Mouse (Mus musculus): ENCODE results near the gene Exosc8. TPM values are rescaled to one million over a fixed set of nuclear protein-coding genes. Genes with fewer than 3 reads are reported as not detected.

Gene Exosc8
- polyA plus RNA-seq, 1 experiment from 2014 or later, result 76.0 TPM

GRCm38 (mm10) chr3:54687245-54687644 lies 47.9 kb downstream of the Exosc8 start:
- no peak for DNase-seq (ENCODE audit: low read depth, low spot score)
- H3K27me3 ChIP-seq, result no peaks in the 10 kb centered on the region
- ChIA-PET CTCF (interaction anchor here (1.3 to 1.8 kb wide), 3 partner anchors 8 to 332 kb away, joined by 3 to 9 read pairs (median 4); partner anchors contain the start of gene Postn), POLR2A (interaction anchor here (1.1 kb wide), 1 partner anchor 14 kb away, joined by 3 read pairs; no protein-coding TSS in a partner anchor)
- TF ChIP-seq CTCF (IDR thresholded peaks at IDR 0.05), result no peak
- no peak for ATAC-seq
- in situ Hi-C loops (cut with MboI; ENCODE audit: low pct_unique_long_range_greater_than_20kb), result loop anchor here (5.0 kb wide), 1 partner anchor 335 kb away; no protein-coding TSS in a partner anchor

GRCm38 (mm10) chr3:54685202-54685601 lies 50.0 kb downstream of the Exosc8 start:
- ATAC-seq, result no peak

GRCm38 (mm10) chr3:54681310-54682204 lies 53.6 kb downstream of the Exosc8 start:
- POLR2A ChIA-PET, result interaction anchor here (0.6 to 0.7 kb wide), 2 partner anchors 10 to 444 kb away, joined by 3 to 4 read pairs; no protein-coding TSS in a partner anchor
- in situ Hi-C loops (cut with MboI; ENCODE audit: low pct_unique_long_range_greater_than_20kb), result loop anchor here (5.0 kb wide), 1 partner anchor 1089 kb away; no protein-coding TSS in a partner anchor
- DNase-seq (ENCODE audit: low read depth, low spot score) (no peak), ATAC-seq (no peak)
- H3K27me3 ChIP-seq, result peaks cover 5% of the 10 kb centered on the region
- TF ChIP-seq CTCF (IDR thresholded peaks at IDR 0.05), result no peak
- CTCF ChIA-PET, result interaction anchor here (2.0 to 3.9 kb wide), 4 partner anchors 8 to 329 kb away, joined by 4 to 29 read pairs (median 16); no protein-coding TSS in a partner anchor

More at GRCm38 (mm10) chr3:54685202-54685601, 50.0 kb downstream of the Exosc8 start:
- H3K27me3 ChIP-seq, result no peaks in the 10 kb centered on the region
- in situ Hi-C loops (cut with MboI; ENCODE audit: low pct_unique_long_range_greater_than_20kb), result loop anchor here (5.0 kb wide), 1 partner anchor 333 kb away; no protein-coding TSS in a partner anchor
- no peak for DNase-seq (ENCODE audit: low read depth, low spot score)
- no peak for TF ChIP-seq CTCF (IDR thresholded peaks at IDR 0.05)
- POLR2A ChIA-PET, result interaction anchor here (0.6 kb wide), 1 partner anchor 421 kb away, joined by 3 read pairs; no protein-coding TSS in a partner anchor
- CTCF ChIA-PET, result interaction anchor here (0.9 to 1.5 kb wide), 3 partner anchors 12 to 327 kb away, joined by 3 to 5 read pairs (median 3); no protein-coding TSS in a partner anchor

Other genes starting within 250 kb of the Exosc8 start
- gene Supt20, start 42.6 kb downstream of the Exosc8 start, polyA plus RNA-seq (2021), result 85.0 TPM
- gene Gm21958, start 21.0 kb downstream of the Exosc8 start, polyA plus RNA-seq (2021), result 0.56 TPM
- gene Alg5, start 146 bp upstream of the Exosc8 start, polyA plus RNA-seq (2021), result 67.2 TPM
- gene Smad9, start 20.2 kb upstream of the Exosc8 start, polyA plus RNA-seq (2021), result 1.1 TPM
- 61.7 TPM for gene Rfxap, start 72.4 kb upstream of the Exosc8 start, polyA plus RNA-seq (2021)
- gene Sertm1, start 180.5 kb upstream of the Exosc8 start, polyA plus RNA-seq (2021), result not detected